Mouse (Mus musculus) hindbrain, embryonic 13.5 days (tissue): ENCODE data around the gene Naa15. TPM values are rescaled to one million over a fixed set of nuclear protein-coding genes. Genes with fewer than 3 reads are reported as not detected.
A peak's percentile ranks its signal among the peaks of the same experiment; 100 is the strongest.

Source experiments
- ATAC-seq: fragments of 200-750 bp; cut with Nextera tagmentation; 2 replicates; pipeline ENCODE4 v1.8.0; 2017; ENCODE audit warnings: moderate TSS enrichment; ENCODE audit not compliant: low FRiP score
- H3K27ac ChIP-seq: fragments of 300-500 bp; sonication (generic); 2 replicates; pipeline ENCODE4 v1.5.1; 2015; ENCODE audit warnings: inconsistent platforms, mild to moderate bottlenecking, moderate library complexity
- H3K27me3 ChIP-seq: fragments of 300-500 bp; sonication (generic); 2 replicates; pipeline ENCODE4 v1.6.1; 2015; ENCODE audit warnings: mild to moderate bottlenecking, inconsistent platforms
- H3K36me3 ChIP-seq: fragments of 300-500 bp; sonication (generic); 2 replicates; pipeline ENCODE4 v1.6.1; 2015; ENCODE audit warnings: mild to moderate bottlenecking, inconsistent platforms
- H3K4me1 ChIP-seq: fragments of 300-500 bp; sonication (generic); replicated peaks from 2 replicates; pipeline ENCODE4 v1.6.1; 2015; ENCODE audit warnings: inconsistent platforms
- H3K4me2 ChIP-seq: fragments of 300-500 bp; sonication (generic); 2 replicates; pipeline ENCODE4 v1.6.1; 2015; ENCODE audit warnings: inconsistent platforms, mild to moderate bottlenecking, moderate library complexity
- H3K4me3 ChIP-seq: fragments of 300-500 bp; sonication (generic); 2 replicates; pipeline ENCODE4 v1.5.1; 2015; ENCODE audit warnings: mild to moderate bottlenecking, inconsistent platforms
- H3K9ac ChIP-seq: fragments of 300-500 bp; sonication (generic); 2 replicates; pipeline ENCODE4 v1.6.1; 2015; ENCODE audit warnings: mild to moderate bottlenecking, inconsistent platforms
- H3K9me3 ChIP-seq: fragments of 300-500 bp; sonication (generic); 2 replicates; pipeline ENCODE4 v1.6.1; 2016; ENCODE audit warnings: inconsistent platforms
- WGBS: fragments of 180-500 bp; shearing (Covaris S2); methylation state at CpG from one replicate; pipeline ENCODE4 v1.1.7; 2015; 5-methylcytosine and 5-hydroxymethylcytosine counted together
- polyA plus RNA-seq: library from polyadenylated mRNA; unstranded; fragments of >200 nt; fragmentation: Nextera tagmentation; extraction: Ambion mirVana; gene quantifications from 2 replicates; pipeline ENCODE4 v1.2.1, GENCODE M21; 2015

Gene Naa15
- 54.0 and 55.2 TPM in 2 replicates for polyA plus RNA-seq

- 5% methylated on average over 43 of the region's 43 CpGs for WGBS
- peak within 1 kb of the TSS; percentile 89 for H3K4me2 ChIP-seq
- peaks cover 33% of the 10 kb centered on the region for H3K4me1 ChIP-seq
- no peaks in the 10 kb centered on the region for H3K9me3 ChIP-seq
- ATAC-seq: peak; percentile 89
- no peaks in the 10 kb centered on the region for H3K36me3 ChIP-seq
- peak within 1 kb of the TSS; percentile 98 for H3K9ac ChIP-seq
- H3K4me3 ChIP-seq: peak within 1 kb of the TSS; percentile 99
- peak within 1 kb of the TSS; percentile 93 for H3K27ac ChIP-seq
- H3K27me3 ChIP-seq: no peaks in the 10 kb centered on the region
Measured at GRCm38 (mm10) chr3:51415098-51416072, at the start of gene Naa15. Gene Naa15 (plus strand): TSS chr3:51415148.

GRCm38 (mm10) chr3:51365517-51365882, 49.4 kb upstream of the Naa15 start:
- Histone ChIP-seq H3K4me1 (peaks cover 8% of the 10 kb centered on the region), H3K27ac (no peak overlapping the region), H3K4me3 (peak overlapping the region; percentile 39), H3K27me3 (peaks cover 21% of the 10 kb centered on the region), H3K36me3 (no peaks in the 10 kb centered on the region), H3K9me3 (no peaks in the 10 kb centered on the region), H3K9ac (no peak overlapping the region), H3K4me2 (peak overlapping the region; percentile 70)
- ATAC-seq: no peak; the same call in 1 of the 2 replicates
- WGBS: 11% methylated on average over 3 of the region's 3 CpGs

GRCm38 (mm10) chr3:51366926-51367325, 48.0 kb upstream of the Naa15 start:
- Histone ChIP-seq H3K36me3 (no peaks in the 10 kb centered on the region), H3K9ac (no peak overlapping the region), H3K4me2 (no peak overlapping the region), H3K4me3 (no peak overlapping the region), H3K27me3 (peaks cover 8% of the 10 kb centered on the region), H3K4me1 (peaks cover 8% of the 10 kb centered on the region), H3K9me3 (no peaks in the 10 kb centered on the region), H3K27ac (no peak overlapping the region)
- WGBS: 57% methylated on average over 4 of the region's 4 CpGs
- ATAC-seq: no peak

- H3K4me3 ChIP-seq: no peak overlapping the region
- H3K4me1 ChIP-seq: peaks cover 8% of the 10 kb centered on the region
- H3K9ac ChIP-seq: no peak overlapping the region
- WGBS: 86% methylated on average over 4 of the region's 4 CpGs
- no peaks in the 10 kb centered on the region for H3K36me3 ChIP-seq
- H3K9me3 ChIP-seq: no peaks in the 10 kb centered on the region
- ATAC-seq: no peak
- H3K4me2 ChIP-seq: no peak overlapping the region
- H3K27ac ChIP-seq: no peak overlapping the region
- H3K27me3 ChIP-seq: peaks cover 8% of the 10 kb centered on the region
Measured at GRCm38 (mm10) chr3:51368011-51368410, 46.9 kb upstream of the Naa15 start.

- no peaks in the 10 kb centered on the region for H3K27me3 ChIP-seq
- no peak overlapping the region for H3K27ac ChIP-seq
- no peak overlapping the region for H3K9ac ChIP-seq
- H3K36me3 ChIP-seq: no peaks in the 10 kb centered on the region
- ATAC-seq: no peak
- no peaks in the 10 kb centered on the region for H3K9me3 ChIP-seq
- no peaks in the 10 kb centered on the region for H3K4me1 ChIP-seq
- H3K4me2 ChIP-seq: no peak overlapping the region
- no peak overlapping the region for H3K4me3 ChIP-seq
- 69% methylated on average over 2 of the region's 2 CpGs for WGBS
Measured at GRCm38 (mm10) chr3:51371826-51372225, 43.1 kb upstream of the Naa15 start.

- no peaks in the 10 kb centered on the region for H3K36me3 ChIP-seq
- H3K4me2 ChIP-seq: no peak overlapping the region
- no peak for ATAC-seq
- H3K4me3 ChIP-seq: no peak overlapping the region
- H3K4me1 ChIP-seq: peaks cover under 1% of the 10 kb centered on the region; the same call in 1 of the 2 replicates
- H3K27ac ChIP-seq: no peak overlapping the region
- H3K9ac ChIP-seq: no peak overlapping the region
- H3K27me3 ChIP-seq: no peaks in the 10 kb centered on the region
- 85% methylated on average over 5 of the region's 5 CpGs for WGBS
- no peaks in the 10 kb centered on the region for H3K9me3 ChIP-seq
Measured at GRCm38 (mm10) chr3:51372883-51373282, 42.1 kb upstream of the Naa15 start.

GRCm38 (mm10) chr3:51373544-51373943, 41.4 kb upstream of the Naa15 start:
- Histone ChIP-seq H3K9ac (no peak overlapping the region), H3K4me2 (no peak overlapping the region), H3K27me3 (no peaks in the 10 kb centered on the region), H3K4me3 (no peak overlapping the region), H3K27ac (no peak overlapping the region), H3K36me3 (no peaks in the 10 kb centered on the region), H3K4me1 (peaks cover 7% of the 10 kb centered on the region), H3K9me3 (no peaks in the 10 kb centered on the region)
- 84% methylated on average over 5 of the region's 5 CpGs for WGBS
- ATAC-seq: no peak

- Histone ChIP-seq H3K36me3 (no peaks in the 10 kb centered on the region), H3K9me3 (no peaks in the 10 kb centered on the region), H3K4me3 (no peak overlapping the region), H3K4me2 (no peak overlapping the region), H3K27me3 (no peaks in the 10 kb centered on the region), H3K4me1 (peaks cover 8% of the 10 kb centered on the region), H3K9ac (no peak overlapping the region), H3K27ac (no peak overlapping the region)
- WGBS: 88% methylated on average over 19 of the region's 19 CpGs
- no peak for ATAC-seq
Measured at GRCm38 (mm10) chr3:51375307-51376265, 39.4 kb upstream of the Naa15 start.

- Histone ChIP-seq H3K36me3 (no peaks in the 10 kb centered on the region), H3K27me3 (no peaks in the 10 kb centered on the region), H3K9ac (no peak overlapping the region), H3K4me2 (peak overlapping the region; percentile 44), H3K4me3 (peak overlapping the region; percentile 14), H3K9me3 (no peaks in the 10 kb centered on the region), H3K4me1 (peaks cover 8% of the 10 kb centered on the region), H3K27ac (no peak overlapping the region)
- no peak for ATAC-seq
- 53% methylated on average over 31 of the region's 31 CpGs for whole genome bisulfite sequencing
Measured at GRCm38 (mm10) chr3:51377878-51378664, 36.9 kb upstream of the Naa15 start.

- Histone ChIP-seq H3K9me3 (no peaks in the 10 kb centered on the region), H3K4me1 (peaks cover 8% of the 10 kb centered on the region), H3K27me3 (no peaks in the 10 kb centered on the region), H3K36me3 (no peaks in the 10 kb centered on the region), H3K9ac (no peak overlapping the region), H3K4me3 (no peak overlapping the region), H3K4me2 (peak overlapping the region; percentile 44; the same call in 1 of the 2 replicates), H3K27ac (no peak overlapping the region)
- 86% methylated on average over 3 of the region's 3 CpGs for WGBS
- 0 out of 2 replicates have a peak, but pooled peaks have one; percentile 17 for ATAC-seq
Measured at GRCm38 (mm10) chr3:51378665-51378946, 36.3 kb upstream of the Naa15 start.

- H3K4me1 ChIP-seq: peaks cover 8% of the 10 kb centered on the region
- no peaks in the 10 kb centered on the region for H3K36me3 ChIP-seq
- no peak overlapping the region for H3K4me3 ChIP-seq
- H3K4me2 ChIP-seq: no peak overlapping the region
- H3K9me3 ChIP-seq: no peaks in the 10 kb centered on the region
- WGBS: 78% methylated on average over 5 of the region's 5 CpGs
- no peak overlapping the region for H3K9ac ChIP-seq
- H3K27me3 ChIP-seq: no peaks in the 10 kb centered on the region
- ATAC-seq: no peak
- H3K27ac ChIP-seq: no peak overlapping the region
Measured at GRCm38 (mm10) chr3:51379786-51380659, 34.9 kb upstream of the Naa15 start.
